Mouse (Mus musculus) intestine, embryonic 14.5 days (tissue): ENCODE measurements around the gene Lrmda. TPM values are rescaled to one million over a fixed set of nuclear protein-coding genes. Genes with fewer than 3 reads are reported as not detected.

Source experiments
- ATAC-seq: fragments of 200-750 bp; cut with Nextera tagmentation; replicated peaks from 2 replicates; pipeline ENCODE4 v1.8.0; 2017; ENCODE audit warnings: low read depth, moderate number of reproducible peaks, moderate TSS enrichment, moderate library complexity; ENCODE audit not compliant: low FRiP score, low TSS enrichment
- DNase-seq: peaks from one replicate; pipeline ENCODE4 v3.0.0-alpha.2; 2018; ENCODE audit warnings: low spot score
- H3K27ac ChIP-seq: fragments of 300-500 bp; sonication (generic); 2 replicates; pipeline ENCODE4 v1.5.1; 2014; ENCODE audit warnings: low read depth, mild to moderate bottlenecking, control low read depth
- H3K27me3 ChIP-seq: fragments of 300-500 bp; sonication (generic); replicated peaks from 2 replicates; pipeline ENCODE4 v1.6.1; 2014; ENCODE audit warnings: low read length, control low read depth; ENCODE audit not compliant: control insufficient read depth, insufficient read depth
- H3K36me3 ChIP-seq: fragments of 300-500 bp; sonication (generic); 2 replicates; pipeline ENCODE4 v1.6.1; 2014; ENCODE audit warnings: low read length, control low read depth; ENCODE audit not compliant: control insufficient read depth, insufficient read depth
- H3K4me1 ChIP-seq: fragments of 300-500 bp; sonication (generic); replicated peaks from 2 replicates; pipeline ENCODE4 v1.6.1; 2014; ENCODE audit warnings: low read length, control low read depth, mixed read lengths; ENCODE audit not compliant: control insufficient read depth, insufficient read depth
- H3K4me2 ChIP-seq: fragments of 300-500 bp; sonication (generic); 2 replicates; pipeline ENCODE4 v1.6.1; 2014; ENCODE audit warnings: low read length
- H3K4me3 ChIP-seq: fragments of 300-500 bp; sonication (generic); 2 replicates; pipeline ENCODE4 v1.5.1; 2014; ENCODE audit warnings: low read depth, low read length, control low read depth, mixed read lengths
- H3K9ac ChIP-seq: fragments of 300-500 bp; sonication (generic); 2 replicates; pipeline ENCODE4 v1.6.1; 2014; ENCODE audit warnings: mild to moderate bottlenecking, low read length
- H3K9me3 ChIP-seq: fragments of 300-500 bp; sonication (generic); 2 replicates; pipeline ENCODE4 v1.6.1; 2016; ENCODE audit warnings: low read length, control low read depth; ENCODE audit not compliant: control insufficient read depth
- WGBS: fragments of 180-500 bp; shearing (Covaris S2); extraction: QIAGEN DNeasy Blood & Tissue Kit; methylation state at CpG from one replicate; pipeline ENCODE4 v1.1.7; 2014; 5-methylcytosine and 5-hydroxymethylcytosine counted together
- polyA plus RNA-seq: library from polyadenylated mRNA; unstranded; fragments of >200 nt; fragmentation: Nextera tagmentation; extraction: Ambion mirVana; gene quantifications from 2 replicates; pipeline ENCODE4 v1.2.1, GENCODE M21; 2014

The Lrmda gene
- polyA plus RNA-seq, 1 experiment from 2014 or later = 0.70 TPM

GRCm38 (mm10) chr14:22402411-22402810, 382.9 kb downstream of the Lrmda start:
- 50% methylated on average over 4 of the region's 4 CpGs for WGBS
- DNase-seq (no peak), ATAC-seq (no peak)

GRCm38 (mm10) chr14:22406623-22407022, 387.1 kb downstream of the Lrmda start:
- Histone ChIP-seq H3K27ac (no peak overlapping the region), H3K27me3 (no peaks in the 10 kb centered on the region), H3K4me1 (no peaks in the 10 kb centered on the region), H3K4me2 (no peak overlapping the region), H3K4me3 (no peak overlapping the region), H3K36me3 (no peaks in the 10 kb centered on the region), H3K9me3 (no peaks in the 10 kb centered on the region), H3K9ac (no peak overlapping the region)
- 87% methylated on average over 5 of the region's 5 CpGs for WGBS
- no peak for ATAC-seq
- DNase-seq = peak; percentile 45

More at GRCm38 (mm10) chr14:22402411-22402810, 382.9 kb downstream of the Lrmda start:
- Histone ChIP-seq H3K27ac (no peak overlapping the region), H3K36me3 (no peaks in the 10 kb centered on the region), H3K27me3 (no peaks in the 10 kb centered on the region), H3K4me1 (no peaks in the 10 kb centered on the region), H3K4me2 (no peak overlapping the region), H3K9me3 (no peaks in the 10 kb centered on the region), H3K4me3 (no peak overlapping the region), H3K9ac (no peak overlapping the region)

- Histone ChIP-seq H3K4me3 (no peak overlapping the region), H3K9me3 (no peaks in the 10 kb centered on the region), H3K4me1 (no peaks in the 10 kb centered on the region; the same call in 1 of the 2 replicates), H3K4me2 (no peak overlapping the region), H3K27ac (no peak overlapping the region), H3K27me3 (no peaks in the 10 kb centered on the region), H3K9ac (no peak overlapping the region), H3K36me3 (no peaks in the 10 kb centered on the region)
- DNase-seq (no peak), ATAC-seq (no peak)
- WGBS = 75% methylated on average over 1 of the region's 1 CpGs
Observed at GRCm38 (mm10) chr14:22410826-22411225, 391.3 kb downstream of the Lrmda start.

GRCm38 (mm10) chr14:22413220-22413619, 393.7 kb downstream of the Lrmda start:
- H3K9ac ChIP-seq = no peak overlapping the region
- H3K4me1 ChIP-seq = no peaks in the 10 kb centered on the region; the same call in 1 of the 2 replicates
- no peaks in the 10 kb centered on the region for H3K36me3 ChIP-seq
- ATAC-seq (no peak), DNase-seq (no peak)
- no peak overlapping the region for H3K4me3 ChIP-seq
- H3K27ac ChIP-seq = no peak overlapping the region
- no peak overlapping the region for H3K4me2 ChIP-seq
- WGBS = 45% methylated on average over 7 of the region's 7 CpGs
- H3K9me3 ChIP-seq = no peaks in the 10 kb centered on the region
- H3K27me3 ChIP-seq = no peaks in the 10 kb centered on the region

- DNase-seq (no peak), ATAC-seq (no peak)
- Histone ChIP-seq H3K9me3 (no peaks in the 10 kb centered on the region), H3K9ac (no peak overlapping the region), H3K4me2 (no peak overlapping the region), H3K27me3 (no peaks in the 10 kb centered on the region), H3K27ac (no peak overlapping the region), H3K4me3 (no peak overlapping the region), H3K4me1 (no peaks in the 10 kb centered on the region; the same call in 1 of the 2 replicates), H3K36me3 (no peaks in the 10 kb centered on the region)
- WGBS = 90% methylated on average over 3 of the region's 3 CpGs
Observed at GRCm38 (mm10) chr14:22417706-22418105, 398.2 kb downstream of the Lrmda start.

- H3K4me3 ChIP-seq = no peak overlapping the region
- H3K9ac ChIP-seq = no peak overlapping the region
- no peak for DNase-seq
- 63% methylated on average over 4 of the region's 4 CpGs for WGBS
- no peaks in the 10 kb centered on the region for H3K9me3 ChIP-seq
- H3K36me3 ChIP-seq = no peaks in the 10 kb centered on the region
- H3K27ac ChIP-seq = no peak overlapping the region
- no peaks in the 10 kb centered on the region for H3K27me3 ChIP-seq
- no peak overlapping the region for H3K4me2 ChIP-seq
- no peaks in the 10 kb centered on the region; the same call in 1 of the 2 replicates for H3K4me1 ChIP-seq
- no peak for ATAC-seq
Observed at GRCm38 (mm10) chr14:22421668-22422067, 402.2 kb downstream of the Lrmda start.

- no peaks in the 10 kb centered on the region; the same call in 1 of the 2 replicates for H3K4me1 ChIP-seq
- H3K4me2 ChIP-seq = no peak overlapping the region
- 85% methylated on average over 7 of the region's 7 CpGs for WGBS
- ATAC-seq (no peak), DNase-seq (no peak)
- H3K36me3 ChIP-seq = no peaks in the 10 kb centered on the region
- no peaks in the 10 kb centered on the region for H3K9me3 ChIP-seq
- H3K27me3 ChIP-seq = no peaks in the 10 kb centered on the region
- H3K4me3 ChIP-seq = no peak overlapping the region
- H3K27ac ChIP-seq = no peak overlapping the region
- no peak overlapping the region for H3K9ac ChIP-seq
Observed at GRCm38 (mm10) chr14:22425018-22425534, 405.6 kb downstream of the Lrmda start.

- ATAC-seq (no peak), DNase-seq (no peak)
- Histone ChIP-seq H3K27me3 (no peaks in the 10 kb centered on the region), H3K4me3 (no peak overlapping the region), H3K4me1 (0 out of 2 replicates have a peak, but pooled peaks cover under 1% of the 10 kb centered on the region), H3K9ac (no peak overlapping the region), H3K27ac (no peak overlapping the region), H3K36me3 (no peaks in the 10 kb centered on the region), H3K4me2 (no peak overlapping the region), H3K9me3 (no peaks in the 10 kb centered on the region)
- WGBS = 33% methylated on average over 3 of the region's 3 CpGs
Observed at GRCm38 (mm10) chr14:22435441-22435840, 415.9 kb downstream of the Lrmda start.

GRCm38 (mm10) chr14:22435860-22436377, 416.4 kb downstream of the Lrmda start:
- Histone ChIP-seq H3K36me3 (no peaks in the 10 kb centered on the region), H3K9ac (no peak overlapping the region), H3K27ac (no peak overlapping the region), H3K4me1 (peaks cover 4% of the 10 kb centered on the region; the same call in 1 of the 2 replicates), H3K9me3 (no peaks in the 10 kb centered on the region), H3K4me3 (no peak overlapping the region), H3K4me2 (no peak overlapping the region), H3K27me3 (no peaks in the 10 kb centered on the region)
- DNase-seq (no peak), ATAC-seq (no peak)
- WGBS = 31% methylated on average over 4 of the region's 4 CpGs
